Mouse (Mus musculus) midbrain, postnatal 0 days (tissue): ENCODE measurements around the gene Alg9. TPM values are rescaled to one million over a fixed set of nuclear protein-coding genes. Genes with fewer than 3 reads are reported as not detected.

Source experiments
- ATAC-seq: fragments of 200-750 bp; cut with Nextera tagmentation; 2 replicates; pipeline ENCODE4 v1.8.0; 2017; ENCODE audit warnings: moderate number of reproducible peaks, mild to moderate bottlenecking, moderate TSS enrichment, moderate library complexity; ENCODE audit not compliant: low FRiP score
- DNase-seq: peaks from one replicate; pipeline ENCODE4 v3.0.0-alpha.2; 2015; ENCODE audit warnings: low spot score
- H3K27ac ChIP-seq: fragments of 300-500 bp; sonication (generic); 2 replicates; pipeline ENCODE4 v1.5.1; 2014; ENCODE audit warnings: low read depth, mild to moderate bottlenecking, low read length, mixed read lengths
- H3K27me3 ChIP-seq: fragments of 300-500 bp; sonication (generic); 2 replicates; pipeline ENCODE4 v1.6.1; 2014; ENCODE audit warnings: low read length, control low read depth, mixed read lengths; ENCODE audit not compliant: insufficient read depth
- H3K36me3 ChIP-seq: fragments of 300-500 bp; sonication (generic); 2 replicates; pipeline ENCODE4 v1.6.1; 2014; ENCODE audit warnings: low read length, control low read depth, mixed read lengths; ENCODE audit not compliant: insufficient read depth
- H3K4me1 ChIP-seq: fragments of 300-500 bp; sonication (generic); 2 replicates; pipeline ENCODE4 v1.6.1; 2014; ENCODE audit warnings: mild to moderate bottlenecking, control low read depth, antibody characterized with exemption, low read length, mixed read lengths; ENCODE audit not compliant: insufficient read depth
- H3K4me2 ChIP-seq: fragments of 300-500 bp; sonication (generic); 2 replicates; pipeline ENCODE4 v1.6.1; 2014; ENCODE audit warnings: low read depth, mild to moderate bottlenecking, low read length, mixed read lengths; ENCODE audit not compliant: poor library complexity, severe bottlenecking
- H3K4me3 ChIP-seq: fragments of 300-500 bp; sonication (generic); 2 replicates; pipeline ENCODE4 v1.5.1; 2014; ENCODE audit warnings: low read depth, mild to moderate bottlenecking, low read length, moderate library complexity
- H3K9ac ChIP-seq: fragments of 300-500 bp; sonication (generic); replicated peaks from 2 replicates; pipeline ENCODE4 v1.6.1; 2014; ENCODE audit warnings: mild to moderate bottlenecking, low read length, moderate library complexity, mixed read lengths; ENCODE audit not compliant: poor library complexity, severe bottlenecking
- H3K9me3 ChIP-seq: fragments of 300-500 bp; sonication (generic); 2 replicates; pipeline ENCODE4 v1.6.1; 2016; ENCODE audit warnings: low read length, control low read depth
- CTCF ChIP-seq: IDR thresholded peaks from 2 replicates; pipeline ENCODE4 v1.5.1; 2016; ENCODE audit warnings: antibody characterized with exemption, mild to moderate bottlenecking
- WGBS: fragments of 180-500 bp; shearing (Covaris S2); extraction: QIAGEN DNeasy Blood & Tissue Kit; methylation state at CpG from one replicate; pipeline ENCODE4 v1.1.7; 2014; 5-methylcytosine and 5-hydroxymethylcytosine counted together
- polyA plus RNA-seq: library from polyadenylated mRNA; unstranded; fragments of >200 nt; fragmentation: Nextera tagmentation; extraction: Ambion mirVana; gene quantifications from 2 replicates; pipeline ENCODE4 v1.2.1, GENCODE M21; 2015
- total RNA-seq: library from RNA; depleted of rRNA; stranded (reverse); fragments of >200 nt; gene quantifications from 2 replicates; pipeline ENCODE4 v1.2.3, GENCODE M21; 2014

Alg9 gene
- total and polyA plus RNA-seq, 2 experiments from 2014 or later = 57.3 to 106 TPM

DNA sequence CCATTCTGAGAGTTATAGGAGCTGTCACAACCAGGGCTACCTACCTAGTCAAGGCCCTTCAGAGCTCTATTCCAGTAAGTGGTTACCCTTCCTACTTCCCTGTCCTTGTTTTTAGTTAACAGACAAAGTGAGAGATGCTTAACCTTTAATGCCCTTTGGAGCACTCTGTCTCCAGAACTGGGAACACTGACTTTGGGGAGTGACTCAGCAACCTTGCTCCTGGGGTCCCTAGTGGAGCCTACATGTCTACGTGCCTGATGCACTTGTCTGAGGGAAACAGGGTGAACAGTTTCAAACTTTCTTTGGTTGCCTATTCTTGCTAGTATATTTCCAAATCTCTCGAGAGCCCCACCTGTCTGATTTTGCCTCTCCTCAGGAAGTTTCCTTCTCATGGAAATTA lies 32.1 kb upstream of the Alg9 start:
- ATAC-seq = no peak
- no peak overlapping the region for H3K27ac ChIP-seq
- no peak overlapping the region for H3K9ac ChIP-seq
- H3K27me3 ChIP-seq = no peaks in the 10 kb centered on the region
- H3K4me3 ChIP-seq = no peak overlapping the region
- no peaks in the 10 kb centered on the region for H3K36me3 ChIP-seq
- no peaks in the 10 kb centered on the region for H3K4me1 ChIP-seq
- no peak for TF ChIP-seq CTCF
- H3K9me3 ChIP-seq = no peaks in the 10 kb centered on the region
- DNase-seq = no peak
- WGBS = 66% methylated on average over 2 of the region's 2 CpGs
- H3K4me2 ChIP-seq = no peak overlapping the region

GRCm38 (mm10) chr9:50745806-50746205 lies 29.0 kb upstream of the Alg9 start:
- TF ChIP-seq CTCF = no peak
- peak overlapping the region; percentile 34 for H3K4me3 ChIP-seq
- peak overlapping the region; percentile 58 for H3K4me2 ChIP-seq
- no peak overlapping the region for H3K27ac ChIP-seq
- no peaks in the 10 kb centered on the region for H3K4me1 ChIP-seq
- no peak overlapping the region for H3K9ac ChIP-seq
- H3K9me3 ChIP-seq = no peaks in the 10 kb centered on the region
- ATAC-seq (no peak), DNase-seq (no peak)
- 18% methylated on average over 7 of the region's 7 CpGs for WGBS
- H3K27me3 ChIP-seq = no peaks in the 10 kb centered on the region
- no peaks in the 10 kb centered on the region for H3K36me3 ChIP-seq

DNA sequence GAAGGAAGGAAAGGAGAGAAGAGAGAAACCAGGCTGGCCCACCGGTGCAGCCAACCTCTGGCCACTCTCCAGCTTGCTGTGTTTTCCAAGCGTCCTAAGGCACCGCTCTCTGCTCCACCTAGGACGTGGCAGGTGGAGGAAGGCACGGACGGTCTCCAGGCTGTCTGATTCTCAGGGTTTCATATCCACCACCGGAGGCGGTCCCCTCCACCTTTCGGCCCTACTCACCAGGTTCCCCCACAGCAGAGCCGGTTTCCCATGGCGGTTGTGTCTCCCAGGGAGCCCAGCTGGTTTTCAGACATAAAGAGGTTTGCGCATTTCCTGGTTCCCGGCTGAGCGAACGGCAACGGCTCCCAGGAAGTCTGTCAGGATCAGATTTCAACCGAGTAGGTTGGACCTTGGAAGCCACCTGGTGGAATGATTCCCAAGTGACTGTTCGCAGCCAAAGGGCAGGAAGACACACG lies 28.6 kb upstream of the Alg9 start, which contains the start of gene 2310030G06Rik:
Gene 2310030G06Rik, minus strand, starts transcription at position 323 of the 464 bp plus-strand sequence.
- Histone ChIP-seq H3K9me3 (no peaks in the 10 kb centered on the region), H3K4me3 (peak within 1 kb of the TSS; percentile 34), H3K27ac (no peak within 1 kb of the TSS), H3K36me3 (no peaks in the 10 kb centered on the region), H3K4me2 (peak within 1 kb of the TSS; percentile 58), H3K4me1 (no peaks in the 10 kb centered on the region), H3K9ac (no peak within 1 kb of the TSS; the same call in 1 of the 2 replicates), H3K27me3 (no peaks in the 10 kb centered on the region)
- DNase-seq (peak; percentile 28), ATAC-seq (no peak)
- TF ChIP-seq CTCF = peak; percentile 43
- 4% methylated on average over 19 of the region's 19 CpGs for WGBS

DNA sequence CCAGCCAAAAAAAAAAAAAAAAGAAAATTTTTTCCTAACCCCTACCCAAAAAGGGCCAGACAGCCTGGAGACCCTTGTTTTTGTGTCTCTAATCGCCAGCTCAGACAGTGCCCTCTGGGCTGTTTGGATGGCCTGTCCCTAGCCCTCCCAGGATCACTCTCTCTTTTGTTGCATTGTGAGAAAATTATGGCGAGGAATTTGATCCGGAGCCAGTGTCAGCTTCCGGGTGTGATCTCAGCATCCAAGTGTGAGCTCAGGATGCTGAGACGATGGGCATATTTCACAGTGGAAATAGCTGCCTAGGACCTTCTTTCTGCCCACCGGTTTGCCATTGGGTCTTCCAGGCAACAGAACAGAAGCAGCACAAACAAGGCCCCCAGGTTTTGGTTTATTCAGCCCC lies 24.1 kb upstream of the Alg9 start:
- Histone ChIP-seq H3K4me1 (no peaks in the 10 kb centered on the region), H3K27ac (no peak overlapping the region), H3K9ac (no peak overlapping the region), H3K27me3 (no peaks in the 10 kb centered on the region), H3K36me3 (no peaks in the 10 kb centered on the region), H3K9me3 (no peaks in the 10 kb centered on the region), H3K4me2 (no peak overlapping the region), H3K4me3 (no peak overlapping the region)
- 67% methylated on average over 6 of the region's 6 CpGs for WGBS
- TF ChIP-seq CTCF = no peak
- ATAC-seq (no peak), DNase-seq (no peak)

DNA sequence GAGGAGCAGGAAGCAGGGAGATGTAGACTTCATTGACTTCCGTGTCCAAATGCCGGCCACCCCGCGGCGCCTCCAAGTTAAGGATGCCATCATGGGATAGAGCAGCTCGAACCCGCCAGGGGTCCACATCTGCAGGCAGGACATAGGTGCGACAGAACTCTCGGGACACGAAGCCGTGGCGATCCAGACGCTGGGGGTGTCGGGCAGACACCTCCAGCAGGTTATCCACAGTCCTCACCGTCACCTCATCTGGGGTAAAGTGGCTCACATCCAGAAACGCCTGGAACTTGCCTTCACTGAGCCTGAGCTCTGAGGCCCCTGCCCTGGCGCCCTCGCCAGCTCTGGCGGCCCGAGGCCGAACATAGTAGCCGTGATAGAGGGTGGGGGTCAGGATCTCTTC lies 23.5 kb upstream of the Alg9 start, which contains the start of gene Cryab:
Gene Cryab, plus strand, starts transcription at position 3 of the 400 bp plus-strand sequence.
- no peaks in the 10 kb centered on the region for H3K36me3 ChIP-seq
- no peaks in the 10 kb centered on the region for H3K9me3 ChIP-seq
- H3K9ac ChIP-seq = 0 out of 2 replicates have a peak within 1 kb of the TSS, but pooled peaks have one; percentile 1
- 76% methylated on average over 22 of the region's 22 CpGs for WGBS
- no peak within 1 kb of the TSS for H3K4me3 ChIP-seq
- DNase-seq = no peak
- H3K4me1 ChIP-seq = no peaks in the 10 kb centered on the region
- ATAC-seq = no peak
- no peak within 1 kb of the TSS for H3K27ac ChIP-seq
- no peak for TF ChIP-seq CTCF
- H3K4me2 ChIP-seq = no peak within 1 kb of the TSS
- no peaks in the 10 kb centered on the region for H3K27me3 ChIP-seq

- WGBS = 70% methylated on average over 14 of the region's 14 CpGs
- Histone ChIP-seq H3K36me3 (no peaks in the 10 kb centered on the region), H3K4me3 (no peak within 1 kb of the TSS), H3K9me3 (no peaks in the 10 kb centered on the region), H3K27me3 (no peaks in the 10 kb centered on the region), H3K4me1 (no peaks in the 10 kb centered on the region), H3K9ac (0 out of 2 replicates have a peak within 1 kb of the TSS, but pooled peaks have one; percentile 1), H3K27ac (no peak within 1 kb of the TSS), H3K4me2 (no peak within 1 kb of the TSS)
- ATAC-seq (no peak), DNase-seq (no peak)
- no peak for TF ChIP-seq CTCF
These were observed 22.7 kb upstream of the Alg9 start, which contains the start of gene Hspb2 for GRCm38 (mm10) chr9:50752054-50752602. Gene Hspb2 (minus strand): TSS chr9:50752354.
